Mouse (Mus musculus): ENCODE data around the gene Dgcr2.

GRCm38 (mm10) chr16:17806581-17807191 lies 91.7 kb downstream of the Dgcr2 start:
- TF ChIP-seq GATA1 (IDR thresholded peaks at IDR 0.05; ENCODE audit: borderline replicate concordance, low read length) (no peak), FLI1 (IDR thresholded peaks at IDR 0.05; ENCODE audit: low read length) (no peak)
